Comparison of ENCODE assay signal across 4 mouse cellular contexts in the genomic region with DNA sequence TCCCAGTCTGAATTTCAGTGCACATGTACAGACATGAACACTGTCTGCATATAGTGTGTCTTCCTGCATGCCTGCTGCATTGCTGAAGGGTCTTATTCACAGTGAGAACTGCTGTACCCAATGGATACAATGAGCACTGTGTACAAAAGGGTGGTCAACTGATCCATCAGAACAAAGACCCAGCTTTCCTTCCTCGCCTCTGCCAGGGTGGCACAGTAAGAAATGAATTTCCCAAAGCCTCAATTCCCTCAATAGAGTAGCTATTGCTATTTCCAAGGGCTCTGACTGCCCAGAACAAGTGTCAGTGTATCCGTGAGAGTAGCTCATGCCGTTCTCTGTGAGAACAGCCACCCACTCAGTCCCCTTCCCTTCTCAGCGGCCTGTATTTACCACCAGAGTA. TPM values are rescaled to one million over a fixed set of nuclear protein-coding genes. Genes with fewer than 3 reads are reported as not detected.
"Had no signal": no experiment of that assay in that cellular context is flagged by ENCODE, and none has a peak within 500 bp of the region (broad histone marks: within the 10 kb centered on the region; RNA-seq: fewer than 3 reads in every experiment).

No protein-coding gene starts in this region.

RNA-seq across cellular contexts. Expression of gene Shcbp1l, which starts 7.2 kb away (rescaled TPM):
- total RNA-seq: liver, adult 2 months had no signal
- polyA plus RNA-seq: intestine, postnatal 0 days; large intestine, adult 2 months; liver, adult 2 months; small intestine, adult 2 months had no signal
